Mouse (Mus musculus) naive thymus-derived CD4-positive, alpha-beta T cell, adult 2 months (primary cell): ENCODE results near the gene Csnk1g2.
A peak's percentile ranks its signal among the peaks of the same experiment; 100 is the strongest.
"Not testable (repeated sequence)": the region's sequence is repeated elsewhere in the genome, so short reads cannot be mapped to it uniquely, and the experiment has no call there.

ENCODE experiments used
- DNase-seq: peaks from one replicate; pipeline ENCODE4 v3.0.0-alpha.2; 2011; ENCODE audit warnings: low read depth

Gene Csnk1g2

DNA sequence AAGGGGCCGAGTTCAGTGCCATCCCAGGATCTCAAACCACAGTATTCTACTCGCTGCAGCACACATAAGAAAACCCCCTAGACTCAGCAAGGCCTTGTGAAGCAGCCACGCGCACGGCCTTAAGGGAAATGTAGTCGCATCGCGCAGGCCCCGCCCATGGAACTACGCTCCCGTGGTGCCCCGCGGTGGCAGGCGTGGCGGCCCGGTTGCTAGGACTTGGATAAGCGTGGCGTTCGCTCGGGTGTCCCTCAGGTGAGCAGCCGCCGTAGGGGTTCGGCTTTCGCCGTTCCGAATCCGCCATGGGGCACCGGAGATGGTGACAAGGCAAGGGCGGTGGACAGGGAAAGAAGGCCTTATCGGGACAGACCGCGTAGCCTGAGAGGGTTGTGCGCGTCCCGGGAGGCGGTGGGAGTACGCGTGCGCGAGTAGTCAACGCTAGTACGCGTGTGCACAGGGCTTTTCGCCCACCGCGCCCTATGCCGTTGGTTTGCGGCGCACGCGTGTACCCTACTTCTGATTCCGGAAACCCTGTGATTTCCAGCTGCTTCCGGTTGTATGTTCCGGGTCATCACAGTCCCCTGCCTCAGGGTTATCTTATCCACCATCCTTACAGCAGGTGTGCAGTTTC is 19.8 kb upstream of the Csnk1g2 start, which contains the start of the genes Scamp4 and Adat3:
TSS of gene Scamp4 (plus strand) at position 175 of the 628 bp plus-strand sequence.
TSS of gene Adat3 (plus strand) at position 183 of the 628 bp plus-strand sequence.
- peak; percentile 98 for DNase-seq

GRCm38 (mm10) chr10:80603364-80603763 is 19.3 kb upstream of the Csnk1g2 start:
- no peak for DNase-seq

DNA sequence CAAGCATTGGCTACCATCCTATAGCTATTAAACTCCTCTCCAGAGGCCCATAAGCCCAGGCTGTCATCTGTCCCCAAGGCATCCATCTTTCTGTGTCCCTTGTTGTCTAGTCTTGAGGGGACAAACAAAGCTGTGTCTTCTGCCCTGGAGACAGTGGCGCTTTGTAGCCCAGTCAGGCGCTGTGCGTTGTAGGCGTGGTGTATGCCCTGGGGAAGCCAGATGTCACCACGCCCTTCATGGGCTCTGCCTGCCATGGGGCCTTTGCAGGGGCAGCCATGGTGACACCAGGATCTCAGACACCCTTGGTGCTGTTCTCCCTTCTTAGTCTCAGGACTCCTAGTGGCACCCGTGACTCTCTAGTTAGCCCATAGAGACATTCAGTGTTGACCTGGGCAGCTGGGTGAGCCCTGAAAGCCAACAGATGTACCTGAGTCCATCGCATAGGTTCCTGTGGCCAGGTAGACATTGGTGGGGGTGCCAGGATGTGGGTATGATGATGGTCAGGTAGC is 18.6 kb upstream of the Csnk1g2 start:
- DNase-seq: no peak

DNA sequence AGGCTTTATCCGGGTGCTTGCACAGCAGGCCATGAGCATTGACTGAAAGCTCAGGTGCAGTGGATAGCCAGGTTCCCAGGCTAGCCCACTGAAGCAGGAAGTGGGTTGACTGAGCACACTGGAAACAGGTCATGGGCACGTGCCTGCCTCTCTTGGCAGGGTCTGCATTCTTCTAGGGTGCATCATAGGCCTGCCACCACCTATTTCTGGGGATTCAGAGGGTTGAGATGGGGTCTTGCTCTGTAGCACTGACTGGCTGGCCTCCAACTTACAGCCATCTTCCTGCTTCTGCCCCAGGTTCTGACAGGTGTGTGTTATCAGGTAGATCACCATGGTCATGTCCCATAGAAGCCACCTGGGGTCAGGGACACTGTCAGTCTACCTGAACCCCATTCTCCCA is 17.6 kb upstream of the Csnk1g2 start:
- DNase-seq: no peak

DNA sequence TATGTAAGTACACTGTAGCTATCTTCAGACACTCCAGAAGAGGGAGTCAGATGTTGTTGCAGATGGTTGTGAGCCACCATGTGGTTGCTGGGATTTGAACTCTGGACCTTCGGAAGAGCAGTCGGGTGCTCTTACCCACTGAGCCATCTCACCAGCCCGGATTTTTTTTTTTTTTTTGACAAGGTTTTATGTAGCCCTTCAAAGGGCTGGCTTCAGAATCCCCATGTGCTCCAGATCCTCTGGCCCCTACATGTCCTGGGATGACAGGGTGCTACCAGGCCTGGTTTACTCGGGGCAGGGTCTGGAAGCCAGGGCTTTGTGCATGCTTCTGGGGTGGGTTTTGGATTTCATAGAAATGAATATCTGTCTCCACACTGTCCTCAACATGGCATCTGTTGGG is 16.9 kb upstream of the Csnk1g2 start, which contains the start of gene Gm49322:
TSS of gene Gm49322 (plus strand) at position 301 of the 400 bp plus-strand sequence.
- not testable (repeated sequence) for DNase-seq

DNA sequence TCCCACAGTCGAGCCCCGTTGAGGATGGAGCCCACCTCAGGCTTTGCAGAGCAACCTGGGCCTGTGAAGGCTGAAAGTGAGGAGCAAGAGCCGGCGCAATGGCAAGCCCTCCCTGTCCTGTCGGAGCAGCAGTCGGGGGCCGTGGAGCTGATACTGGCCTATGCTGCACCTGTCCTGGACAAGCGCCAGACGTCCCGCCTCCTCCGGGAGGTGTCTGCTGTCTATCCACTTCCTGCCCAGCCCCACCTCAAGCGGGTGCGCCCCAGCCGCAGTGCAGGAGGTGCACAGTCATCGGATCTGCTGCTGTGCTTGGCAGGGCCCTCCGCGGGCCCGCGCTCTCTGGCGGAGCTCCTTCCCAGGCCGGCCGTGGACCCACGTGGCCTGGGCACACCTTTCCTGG is 16.3 kb upstream of the Csnk1g2 start:
- peak; percentile 78 for DNase-seq

DNA sequence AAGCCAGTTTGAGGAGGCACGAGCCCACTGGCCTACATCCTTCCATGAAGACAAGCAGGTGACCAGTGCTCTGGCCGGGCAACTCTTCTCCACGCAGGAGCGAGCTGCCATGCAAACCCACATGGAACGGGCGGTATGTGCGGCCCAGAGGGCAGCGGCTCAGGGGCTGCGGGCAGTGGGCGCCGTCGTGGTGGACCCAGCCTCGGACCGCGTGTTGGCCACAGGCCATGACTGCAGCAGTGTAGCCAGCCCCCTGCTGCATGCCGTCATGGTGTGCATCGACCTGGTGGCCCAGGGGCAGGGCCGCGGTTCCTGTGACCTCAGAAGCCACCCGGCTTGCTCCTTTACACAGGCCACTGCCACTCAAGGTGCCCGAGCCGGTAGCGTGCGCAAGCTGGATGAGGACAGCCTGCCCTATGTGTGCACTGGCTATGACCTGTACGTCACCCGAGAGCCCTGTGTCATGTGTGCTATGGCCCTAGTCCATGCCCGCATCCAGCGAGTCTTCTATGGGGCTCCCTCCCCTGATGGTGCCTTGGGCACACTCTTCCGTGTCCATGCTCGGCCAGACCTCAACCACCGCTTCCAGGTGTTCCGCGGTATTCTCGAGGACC is 15.8 kb upstream of the Csnk1g2 start:
- no peak for DNase-seq

GRCm38 (mm10) chr10:80608435-80608834 is 14.2 kb upstream of the Csnk1g2 start:
- no peak for DNase-seq

- DNase-seq: no peak
Observed at GRCm38 (mm10) chr10:80609269-80609924, 13.2 kb upstream of the Csnk1g2 start.

- DNase-seq: peak; percentile 64
Observed at GRCm38 (mm10) chr10:80610116-80610785, 12.4 kb upstream of the Csnk1g2 start.

GRCm38 (mm10) chr10:80611024-80611423 is 11.6 kb upstream of the Csnk1g2 start:
- peak; percentile 83 for DNase-seq

DNA sequence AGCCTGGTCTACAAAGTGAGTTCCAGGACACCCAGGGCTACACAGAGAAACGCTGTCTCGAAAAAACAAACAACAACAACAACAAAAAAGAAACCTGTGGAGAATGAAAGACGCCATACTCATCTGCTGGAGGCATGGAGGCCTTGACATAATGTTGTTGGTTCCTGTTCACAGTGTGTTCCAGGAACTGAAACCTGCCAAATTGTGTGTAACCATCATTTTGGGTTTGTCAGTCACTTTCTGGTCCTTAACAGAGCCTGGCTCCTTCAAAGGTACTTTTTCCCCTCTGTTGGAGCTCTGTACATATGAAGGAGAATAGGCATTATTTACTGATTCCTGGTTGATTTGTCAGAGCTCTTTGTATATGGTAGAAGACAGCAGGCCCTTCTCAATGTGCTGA is 10.7 kb upstream of the Csnk1g2 start:
- no peak for DNase-seq

DNA sequence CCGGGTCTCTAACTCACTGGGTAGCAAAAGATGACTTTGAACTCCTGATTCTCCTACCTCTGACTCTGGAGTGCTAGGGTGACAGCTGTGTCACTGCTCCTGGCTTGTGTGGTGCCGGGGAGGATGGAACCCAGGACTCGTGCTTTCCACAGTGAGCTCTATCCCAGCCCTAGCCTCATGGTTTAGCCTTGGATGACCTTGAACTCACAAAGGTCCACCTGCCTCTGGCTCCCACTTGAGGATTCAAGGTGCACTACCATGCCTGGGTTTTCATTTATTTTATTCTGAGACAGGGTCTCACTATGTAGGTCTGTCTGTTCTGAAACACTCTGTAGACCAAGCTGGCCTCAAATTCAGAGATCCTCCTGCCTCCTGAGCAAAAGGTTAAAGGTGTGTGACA is 8.8 kb upstream of the Csnk1g2 start:
- no peak for DNase-seq

DNA sequence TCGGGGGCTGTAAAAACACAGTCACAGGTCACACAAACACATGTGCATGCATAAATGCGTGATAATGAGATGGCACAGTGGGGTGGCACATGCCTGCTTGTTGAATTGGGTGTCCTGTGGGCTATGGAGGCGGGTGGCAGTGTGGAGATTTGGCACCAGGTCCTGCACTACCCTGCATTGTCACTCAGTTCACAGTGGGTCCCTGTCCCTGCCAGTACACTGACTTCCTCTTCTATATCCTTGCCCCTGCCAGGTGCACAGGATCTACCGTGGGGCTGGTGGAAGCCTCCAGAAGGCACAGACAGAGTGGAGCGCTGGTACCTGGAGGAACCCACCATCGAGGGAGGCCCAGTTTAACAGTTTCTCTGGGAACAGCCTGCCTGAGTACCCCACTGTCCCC is 8.3 kb upstream of the Csnk1g2 start:
- DNase-seq: no peak

GRCm38 (mm10) chr10:80618181-80618580 is 4.5 kb upstream of the Csnk1g2 start:
- peak; percentile 88 for DNase-seq

- no peak for DNase-seq
Observed at GRCm38 (mm10) chr10:80619465-80620244, 3.0 kb upstream of the Csnk1g2 start.

- DNase-seq: no peak
Observed at GRCm38 (mm10) chr10:80620365-80620764, 2.3 kb upstream of the Csnk1g2 start.

DNA sequence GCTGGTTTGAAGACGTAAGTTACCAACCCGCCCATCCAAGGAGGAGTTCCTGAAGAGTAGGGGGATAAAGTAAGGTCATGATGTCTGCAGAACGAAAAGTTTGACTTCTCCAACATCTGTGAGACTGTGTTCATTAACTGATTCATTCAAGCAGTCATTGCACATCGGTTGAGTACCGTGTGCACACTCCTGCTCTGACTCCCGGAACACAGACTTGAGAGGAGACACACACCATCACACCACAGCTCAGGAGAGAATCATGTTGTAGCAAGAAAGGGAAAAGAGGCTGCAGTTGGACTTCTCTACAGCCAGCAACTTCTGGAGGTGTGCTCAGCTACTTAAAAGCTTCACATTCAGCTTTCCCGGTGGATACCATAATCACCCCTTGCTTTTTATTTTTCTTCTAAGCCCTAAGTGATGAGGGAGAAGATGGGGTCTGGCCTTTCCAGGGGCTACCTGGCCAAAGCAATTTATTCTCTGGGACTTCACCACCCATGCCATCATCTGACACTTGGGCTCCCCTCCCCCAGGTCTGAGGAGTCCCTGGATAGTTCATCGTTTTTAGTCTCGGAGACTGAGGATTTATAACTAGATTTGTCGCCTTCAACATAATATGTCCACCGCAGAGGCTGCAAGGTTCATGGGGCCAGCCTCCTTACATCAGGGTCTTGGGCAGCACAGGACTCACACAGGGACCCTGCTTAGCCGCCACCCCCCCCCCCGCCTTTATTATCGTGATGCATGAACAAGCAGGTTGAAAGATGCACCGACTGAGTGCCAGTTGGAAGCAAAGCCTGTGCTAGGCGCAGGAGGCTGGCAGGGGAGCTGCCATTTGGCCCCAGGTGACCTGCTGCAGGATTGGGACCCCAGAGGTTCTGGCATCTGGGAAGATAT is 1.6 kb upstream of the Csnk1g2 start:
- DNase-seq: no peak

GRCm38 (mm10) chr10:80621690-80621939 is 1.0 kb upstream of the Csnk1g2 start:
- no peak for DNase-seq

DNA sequence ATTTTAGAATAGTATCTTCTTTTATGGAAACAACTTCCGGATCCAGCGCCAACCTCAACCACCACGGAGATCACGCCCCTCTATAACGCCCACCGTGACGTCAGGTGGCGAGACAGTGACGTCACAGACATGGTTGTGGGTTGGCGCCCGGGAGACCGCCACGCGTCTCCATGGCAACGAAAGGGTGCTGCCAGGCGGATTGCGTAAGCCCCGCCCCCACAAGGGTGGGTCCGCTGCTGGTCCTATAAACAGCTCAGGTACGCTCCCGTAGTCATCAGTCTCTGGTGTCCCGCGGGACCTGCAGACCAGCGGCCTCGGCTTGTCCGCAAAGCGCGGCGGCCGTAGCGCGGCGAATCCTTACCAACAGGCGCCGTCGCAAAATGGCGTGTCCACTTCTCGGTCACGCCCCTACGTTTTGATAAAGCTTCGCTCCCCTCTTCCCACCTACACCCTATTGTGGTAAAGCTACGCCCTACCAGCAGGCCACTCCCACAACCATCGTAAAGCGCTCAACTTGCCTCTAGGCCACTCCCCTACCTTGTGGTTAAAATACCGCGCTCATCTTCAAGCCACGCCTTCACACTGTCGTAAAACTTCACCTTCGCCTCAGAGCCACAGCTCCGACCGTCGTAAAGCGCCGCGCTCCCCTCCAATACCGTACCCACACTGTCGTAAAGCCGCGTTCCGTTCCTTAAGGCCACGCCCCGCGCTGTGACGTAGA is 538 bp upstream of the Csnk1g2 start:
- DNase-seq: peak; percentile 100
